Mouse (Mus musculus) adrenal gland, postnatal 4 days (tissue): Measurements from ENCODE around the gene Il4. TPM values are rescaled to one million over a fixed set of nuclear protein-coding genes. Genes with fewer than 3 reads are reported as not detected.
"Not testable (repeated sequence)": the region's sequence is repeated elsewhere in the genome, so short reads cannot be mapped to it uniquely, and the experiment has no call there.

Experiments used
- DNase-seq, 2 experiments: peaks; one replicate each; pipeline ENCODE4 v3.0.0; 2021 to 2022; ENCODE audit warnings: low spot score in 2 of 2, mixed read lengths in 2 of 2
- total RNA-seq, 2 experiments: library from RNA; stranded (reverse); gene quantifications; 2 replicates each; pipeline ENCODE4 v1.2.3; 2021

The Il4 gene
- total RNA-seq, 2 experiments from 2014 or later, result not detected

DNA sequence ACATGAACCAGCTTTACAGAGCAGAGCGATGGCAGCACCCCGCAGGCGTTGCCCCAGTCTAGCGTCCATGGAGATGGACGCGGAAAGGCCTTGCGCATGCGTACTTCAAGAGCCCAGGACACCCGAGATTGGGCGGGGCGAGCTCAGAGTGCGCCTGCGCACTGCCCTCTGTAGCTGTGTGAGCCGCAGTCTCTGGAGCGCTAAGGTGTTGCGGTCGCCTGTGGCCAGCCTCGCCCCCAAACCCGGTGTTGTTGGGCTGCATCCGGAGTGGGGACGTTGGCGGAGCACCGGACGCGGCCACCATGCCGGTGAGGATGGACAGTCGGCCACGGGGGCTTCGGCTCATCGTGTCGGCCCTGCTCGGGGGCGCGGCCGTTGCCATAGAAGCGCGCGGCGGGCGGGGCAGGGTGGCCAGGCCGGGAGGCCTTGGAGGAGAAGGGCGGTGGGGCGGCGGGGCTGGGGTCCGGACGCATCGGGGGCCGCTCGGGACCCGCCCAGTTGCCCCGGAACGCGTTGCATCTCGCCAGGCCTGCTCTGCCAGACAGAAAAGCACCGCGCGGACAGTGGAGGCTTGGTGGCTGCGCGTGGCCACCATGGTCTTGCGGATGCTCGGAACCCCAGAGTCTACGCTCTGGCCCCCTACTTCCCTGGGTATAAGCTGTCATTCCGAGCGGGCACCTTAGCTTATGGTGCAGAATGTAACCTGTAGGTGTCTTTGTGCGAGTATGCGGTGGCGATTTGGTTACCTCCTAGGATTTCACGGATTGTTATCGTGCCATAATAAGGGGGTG lies 51.0 kb downstream of the Il4 start, which contains the start of gene Kif3a:
Kif3a (plus strand) TSS at position 156 of the 791 bp plus-strand sequence.
- DNase-seq, result peak; percentile 82 to 90

DNA sequence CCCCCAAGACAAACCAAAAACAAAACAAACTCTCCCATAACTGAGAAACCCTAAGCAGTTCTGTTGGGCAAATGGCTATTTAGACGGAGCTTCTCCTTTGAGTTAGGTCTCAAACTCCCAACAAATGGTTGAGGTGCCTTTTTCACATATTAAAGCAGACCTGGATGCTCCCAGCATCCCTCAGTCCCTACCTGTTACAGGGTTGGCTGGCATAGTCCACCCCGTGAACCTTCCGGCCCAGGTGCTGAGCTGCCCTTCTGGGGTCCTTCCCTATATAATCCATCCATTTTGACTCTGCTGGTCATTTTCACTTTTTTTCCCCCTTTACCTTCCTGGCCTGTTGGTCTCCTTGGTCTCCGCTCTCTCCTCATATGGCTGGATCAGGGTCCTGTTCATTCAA lies 51.8 kb downstream of the Il4 start:
- no peak for DNase-seq

- DNase-seq, result no peak
Measured at GRCm38 (mm10) chr11:53561986-53562385, 56.5 kb downstream of the Il4 start.

DNA sequence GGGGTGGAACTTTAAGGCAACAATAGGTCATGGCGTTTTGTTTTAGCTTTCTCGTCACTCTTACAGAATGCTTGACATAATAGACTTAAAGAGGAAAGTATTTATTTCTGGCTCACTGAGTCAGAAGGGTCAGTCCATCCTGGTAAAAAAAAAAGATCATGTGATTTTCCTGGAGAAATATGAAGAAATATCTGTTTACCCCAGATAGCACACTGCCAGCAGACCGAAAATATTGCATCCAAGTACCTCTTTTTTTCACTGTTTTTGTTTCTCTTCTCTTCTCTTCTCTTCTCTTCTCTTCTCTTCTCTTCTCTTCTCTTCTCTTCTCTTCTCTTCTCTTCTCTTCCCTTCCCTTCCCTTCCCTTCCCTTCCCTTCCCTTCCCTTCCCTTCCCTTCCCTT lies 58.5 kb downstream of the Il4 start:
- DNase-seq, result not testable (repeated sequence)

DNA sequence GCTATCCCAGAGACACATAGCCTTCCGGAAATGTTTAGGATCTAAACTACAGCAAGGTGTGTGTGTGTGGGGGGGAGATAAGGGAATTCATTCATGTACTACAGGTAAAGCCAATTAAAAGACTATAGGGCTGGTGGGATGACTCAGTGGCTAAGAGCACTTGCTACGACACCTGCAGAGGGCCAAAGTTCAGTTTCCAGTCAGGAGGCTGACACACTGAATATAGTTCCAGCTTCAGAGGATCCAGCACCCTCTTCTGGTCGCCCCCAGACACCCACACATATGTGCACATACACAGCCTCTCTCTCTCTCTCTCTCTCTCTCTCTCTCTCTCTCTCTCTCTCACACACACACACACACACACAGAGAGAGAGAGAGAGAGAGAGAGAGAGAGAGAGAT lies 60.5 kb downstream of the Il4 start:
- DNase-seq, result not testable (repeated sequence)

DNA sequence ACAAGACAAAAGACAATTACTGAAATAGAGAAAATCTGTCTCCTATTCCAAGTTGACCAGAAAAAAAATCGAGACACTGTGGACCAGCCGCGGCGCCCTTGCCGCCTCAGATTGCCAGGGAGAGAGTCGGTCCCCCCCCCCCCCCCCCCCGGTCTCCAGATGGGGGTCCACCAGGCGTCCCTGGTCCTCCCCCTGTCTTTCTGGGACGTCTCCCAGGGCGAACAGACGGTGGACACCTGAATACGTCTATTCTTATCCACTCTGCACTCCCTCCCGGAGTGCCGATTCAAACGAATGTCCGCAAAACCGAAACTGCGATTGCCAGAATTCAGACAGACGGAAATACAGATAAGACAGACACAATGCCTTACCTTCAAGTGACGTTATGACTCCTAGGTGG lies 61.9 kb downstream of the Il4 start:
- not testable (repeated sequence) for DNase-seq

Other genes with a start within 250 kb of the Il4 start
- 1 to 10 TPM in 1 of 2 experiments, not detected in 1; 7.2 TPM for gene Leap2, start 195.5 kb downstream of the Il4 start, total RNA-seq
- gene Uqcrq, start 187.8 kb downstream of the Il4 start, total RNA-seq, result 100 to 1,000 TPM; 559 to 683 TPM
- 1 to 10 TPM in 1 of 2 experiments, under 1 TPM in 1; 0.85 to 1.1 TPM for gene Gdf9, start 187.6 kb downstream of the Il4 start, total RNA-seq
- gene Gm10447, start 161.6 kb downstream of the Il4 start, total RNA-seq, result under 1 TPM; 0.36 to 0.51 TPM
- gene Shroom1, start 161.5 kb downstream of the Il4 start, total RNA-seq, result 1 to 10 TPM; 4.5 to 5.8 TPM
- not detected for gene Gm9837, start 148.2 kb downstream of the Il4 start, total RNA-seq
- gene Gm9945, start 138.5 kb downstream of the Il4 start, total RNA-seq, result not detected
- 1 to 10 TPM; 1.7 to 2.2 TPM for gene Sowaha, start 138.4 kb downstream of the Il4 start, total RNA-seq
- gene Sept8, start 99.4 kb downstream of the Il4 start, total RNA-seq, result 10 to 100 TPM; 60.4 to 65.7 TPM
- gene Kif3a, start 51.3 kb downstream of the Il4 start, total RNA-seq, result 10 to 100 TPM; 27.5 to 30.1 TPM
- gene Il13, start 16.0 kb upstream of the Il4 start, total RNA-seq, result not detected
- 10 to 100 TPM; 21.5 to 24.4 TPM for gene Rad50, start 88.7 kb upstream of the Il4 start, total RNA-seq
- not detected for gene Il5, start 102.1 kb upstream of the Il4 start, total RNA-seq
- gene Irf1, start 151.3 kb upstream of the Il4 start, total RNA-seq, result 10 to 100 TPM; 33.6 to 40.2 TPM
- 1 to 10 TPM in 1 of 2 experiments, under 1 TPM in 1; 0.82 to 1.1 TPM for gene Gm17334, start 154.5 kb upstream of the Il4 start, total RNA-seq
- 10 to 100 TPM in 1 of 2 experiments, 1 to 10 TPM in 1; 7.9 to 10.6 TPM for gene Gm12216, start 240.6 kb upstream of the Il4 start, total RNA-seq